Mouse (Mus musculus) embryonic facial prominence, embryonic 15.5 days (tissue): ENCODE data around the gene Ddo. TPM values are rescaled to one million over a fixed set of nuclear protein-coding genes. Genes with fewer than 3 reads are reported as not detected.

Source experiments
- ATAC-seq: fragments of 200-750 bp; cut with Nextera tagmentation; 2 replicates; pipeline ENCODE4 v1.8.0; 2017; ENCODE audit warnings: low read depth, moderate TSS enrichment; ENCODE audit not compliant: insufficient number of reproducible peaks, low FRiP score, low TSS enrichment
- H3K27ac ChIP-seq: fragments of 300-500 bp; sonication (generic); replicated peaks from 2 replicates; pipeline ENCODE4 v1.5.1; 2015; ENCODE audit warnings: mild to moderate bottlenecking, inconsistent platforms
- H3K27me3 ChIP-seq: fragments of 300-500 bp; sonication (generic); 2 replicates; pipeline ENCODE4 v1.6.1; 2015; ENCODE audit warnings: inconsistent platforms
- H3K36me3 ChIP-seq: fragments of 300-500 bp; sonication (generic); 2 replicates; pipeline ENCODE4 v1.6.1; 2015; ENCODE audit warnings: mild to moderate bottlenecking, inconsistent platforms
- H3K4me1 ChIP-seq: fragments of 300-500 bp; sonication (generic); 2 replicates; pipeline ENCODE4 v1.6.1; 2015; ENCODE audit warnings: inconsistent platforms
- H3K4me2 ChIP-seq: fragments of 300-500 bp; sonication (generic); replicated peaks from 2 replicates; pipeline ENCODE4 v1.6.1; 2015; ENCODE audit warnings: mild to moderate bottlenecking, inconsistent platforms
- H3K4me3 ChIP-seq: fragments of 300-500 bp; sonication (generic); replicated peaks from 2 replicates; pipeline ENCODE4 v1.5.1; 2015; ENCODE audit warnings: mild to moderate bottlenecking, inconsistent platforms
- H3K9ac ChIP-seq: fragments of 300-500 bp; sonication (generic); 2 replicates; pipeline ENCODE4 v1.6.1; 2015; ENCODE audit warnings: inconsistent platforms
- H3K9me3 ChIP-seq: fragments of 300-500 bp; sonication (generic); replicated peaks from 2 replicates; pipeline ENCODE4 v1.6.1; 2016; ENCODE audit warnings: inconsistent platforms
- WGBS: fragments of 180-500 bp; shearing (Covaris S2); methylation state at CpG from one replicate; pipeline ENCODE4 v1.1.7; 2015; 5-methylcytosine and 5-hydroxymethylcytosine counted together
- polyA plus RNA-seq: library from polyadenylated mRNA; unstranded; fragments of >200 nt; fragmentation: Nextera tagmentation; extraction: Ambion mirVana; gene quantifications from 2 replicates; pipeline ENCODE4 v1.2.1, GENCODE M21; 2015

The Ddo gene
- polyA plus RNA-seq, 1 experiment from 2014 or later: 2.8 TPM

DNA sequence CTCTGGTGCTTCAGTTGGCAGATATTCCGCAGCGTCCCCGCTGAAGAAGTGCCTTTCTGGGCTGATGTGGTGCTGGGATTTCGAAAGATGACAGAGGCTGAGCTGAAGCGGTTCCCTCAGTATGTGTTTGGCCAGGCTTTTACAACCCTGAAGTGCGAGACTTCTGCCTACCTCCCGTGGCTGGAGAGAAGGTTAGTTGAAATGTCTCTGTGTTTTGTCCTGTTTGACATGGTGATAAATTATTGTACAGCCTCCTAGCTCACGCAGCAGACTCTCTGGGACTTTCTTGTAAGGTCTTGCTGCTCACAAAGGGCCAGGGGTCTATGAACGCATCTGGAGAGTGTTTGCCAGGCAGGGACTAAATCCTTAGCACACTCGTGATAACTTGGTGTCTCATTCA, 7.5 kb downstream of the Ddo start:
- WGBS: 57% methylated on average over 10 of the region's 10 CpGs
- Histone ChIP-seq H3K27ac (no peak overlapping the region), H3K4me1 (peaks cover 12% of the 10 kb centered on the region; the same call in 1 of the 2 replicates), H3K4me3 (no peak overlapping the region), H3K4me2 (no peak overlapping the region), H3K9ac (no peak overlapping the region), H3K27me3 (no peaks in the 10 kb centered on the region), H3K36me3 (no peaks in the 10 kb centered on the region), H3K9me3 (no peaks in the 10 kb centered on the region)
- ATAC-seq: no peak

DNA sequence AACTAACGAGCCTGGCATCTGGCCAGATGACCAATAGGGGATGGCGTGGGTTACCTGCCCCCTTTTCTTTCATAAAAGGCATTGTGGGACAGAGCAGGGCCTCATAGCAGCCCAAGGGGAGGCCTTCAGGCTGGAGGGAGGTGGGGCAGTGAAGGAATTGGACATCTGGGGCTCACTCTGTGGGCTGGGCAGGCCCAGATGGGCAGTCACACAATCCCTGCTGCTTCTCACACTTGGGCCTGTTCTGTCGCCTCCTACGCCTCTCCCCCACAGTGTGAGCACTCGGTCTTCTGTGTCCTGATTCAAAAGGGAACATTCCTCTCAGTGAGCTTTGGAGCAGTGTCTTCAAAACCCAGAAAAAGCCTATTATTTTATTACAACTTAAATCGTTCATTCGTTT, 8.5 kb downstream of the Ddo start:
- Histone ChIP-seq H3K4me3 (no peak overlapping the region), H3K27ac (no peak overlapping the region), H3K9me3 (no peaks in the 10 kb centered on the region), H3K27me3 (no peaks in the 10 kb centered on the region), H3K4me1 (peaks cover 12% of the 10 kb centered on the region; the same call in 1 of the 2 replicates), H3K9ac (no peak overlapping the region), H3K36me3 (no peaks in the 10 kb centered on the region), H3K4me2 (no peak overlapping the region)
- WGBS: 60% methylated on average over 7 of the region's 7 CpGs
- no peak for ATAC-seq

- H3K36me3 ChIP-seq: no peaks in the 10 kb centered on the region
- ATAC-seq: no peak
- no peaks in the 10 kb centered on the region for H3K9me3 ChIP-seq
- WGBS: 49% methylated on average over 26 of the region's 26 CpGs
- H3K4me3 ChIP-seq: no peak overlapping the region
- no peak overlapping the region for H3K4me2 ChIP-seq
- peaks cover 12% of the 10 kb centered on the region; the same call in 1 of the 2 replicates for H3K4me1 ChIP-seq
- no peaks in the 10 kb centered on the region for H3K27me3 ChIP-seq
- H3K27ac ChIP-seq: no peak overlapping the region
- no peak overlapping the region for H3K9ac ChIP-seq
These were observed 9.3 kb downstream of the Ddo start for GRCm38 (mm10) chr10:40638823-40639819.

- WGBS: 89% methylated on average over 4 of the region's 4 CpGs
These were observed 10.6 kb downstream of the Ddo start for GRCm38 (mm10) chr10:40640406-40640805.

DNA sequence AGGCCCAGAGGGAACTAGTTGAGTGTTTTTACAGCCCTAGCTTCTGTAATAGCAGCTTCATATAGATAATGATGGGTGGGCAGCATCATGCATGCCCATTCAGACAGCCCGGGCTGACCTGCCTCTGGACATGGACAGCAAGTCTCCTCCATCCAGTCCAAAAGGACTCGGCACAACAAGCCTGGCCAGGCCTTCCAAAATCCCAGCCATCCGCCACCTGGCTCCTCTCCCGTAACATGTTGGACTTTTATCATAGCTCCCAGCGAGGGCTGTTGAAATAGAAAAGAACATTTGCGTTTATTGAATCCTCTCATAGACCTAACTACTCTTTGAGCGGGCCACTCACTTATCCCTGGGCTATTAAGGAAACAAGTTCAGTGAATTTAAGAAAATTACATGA, 12.1 kb downstream of the Ddo start:
- Histone ChIP-seq H3K4me2 (no peak overlapping the region), H3K4me3 (no peak overlapping the region), H3K36me3 (no peaks in the 10 kb centered on the region), H3K9ac (no peak overlapping the region), H3K27me3 (no peaks in the 10 kb centered on the region), H3K9me3 (no peaks in the 10 kb centered on the region), H3K4me1 (peaks cover 12% of the 10 kb centered on the region; the same call in 1 of the 2 replicates), H3K27ac (no peak overlapping the region)
- 88% methylated on average over 7 of the region's 7 CpGs for WGBS
- ATAC-seq: no peak

More at GRCm38 (mm10) chr10:40640406-40640805, 10.6 kb downstream of the Ddo start:
- no peak overlapping the region for H3K4me3 ChIP-seq
- no peaks in the 10 kb centered on the region for H3K27me3 ChIP-seq
- no peaks in the 10 kb centered on the region for H3K9me3 ChIP-seq
- H3K4me2 ChIP-seq: no peak overlapping the region
- no peak overlapping the region for H3K27ac ChIP-seq
- H3K36me3 ChIP-seq: no peaks in the 10 kb centered on the region
- H3K9ac ChIP-seq: no peak overlapping the region
- ATAC-seq: no peak
- peaks cover 12% of the 10 kb centered on the region; the same call in 1 of the 2 replicates for H3K4me1 ChIP-seq

- Histone ChIP-seq H3K4me2 (no peak overlapping the region), H3K4me3 (no peak overlapping the region), H3K36me3 (no peaks in the 10 kb centered on the region), H3K4me1 (peaks cover 11% of the 10 kb centered on the region; the same call in 1 of the 2 replicates), H3K9me3 (no peaks in the 10 kb centered on the region), H3K9ac (no peak overlapping the region), H3K27ac (no peak overlapping the region), H3K27me3 (no peaks in the 10 kb centered on the region)
- WGBS: 84% methylated on average over 5 of the region's 5 CpGs
- ATAC-seq: no peak
These were observed 13.3 kb downstream of the Ddo start for GRCm38 (mm10) chr10:40643126-40643525.

DNA sequence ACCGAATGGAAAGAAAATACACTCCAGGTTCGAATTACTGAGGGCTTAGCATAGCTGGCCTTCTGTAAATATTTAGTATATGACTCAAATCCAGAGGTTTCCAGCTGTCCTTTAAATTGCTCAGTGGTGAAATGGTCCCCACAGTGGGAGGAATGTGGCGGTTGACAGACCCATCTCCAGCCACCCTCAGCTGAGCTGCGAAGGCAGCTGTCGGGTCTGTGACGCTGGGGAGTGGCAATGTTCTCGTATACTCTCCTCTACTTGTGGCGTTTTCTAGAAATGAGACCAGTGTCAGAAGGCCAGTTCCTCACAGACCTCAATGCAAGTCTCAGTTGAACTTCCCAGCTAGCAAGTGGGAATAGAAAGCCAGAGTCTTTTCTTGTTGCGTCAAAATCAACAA, 14.6 kb downstream of the Ddo start:
- no peak for ATAC-seq
- 59% methylated on average over 9 of the region's 9 CpGs for WGBS

DNA sequence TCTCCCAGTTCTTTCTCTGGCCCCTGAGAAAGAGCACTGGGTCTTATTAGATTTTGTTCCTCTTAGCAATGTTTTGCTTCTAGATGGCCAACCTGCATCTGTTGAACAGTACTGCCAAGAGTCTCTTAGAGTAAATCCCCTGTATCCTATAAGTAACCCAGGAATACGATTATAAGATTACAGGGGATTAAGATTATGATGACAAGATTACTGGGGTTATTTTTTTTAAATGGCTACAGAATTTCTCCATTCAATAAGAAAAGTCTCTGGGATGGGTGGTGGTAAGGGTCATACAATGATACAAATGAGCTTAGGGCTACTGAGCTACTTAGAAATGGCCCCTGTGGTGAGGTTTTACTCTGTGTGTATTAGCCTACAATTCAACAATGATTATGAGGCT, 15.5 kb downstream of the Ddo start:
- no peak overlapping the region for H3K4me2 ChIP-seq
- WGBS: 63% methylated on average over 1 of the region's 1 CpGs
- H3K27ac ChIP-seq: no peak overlapping the region
- no peak overlapping the region for H3K4me3 ChIP-seq
- H3K36me3 ChIP-seq: no peaks in the 10 kb centered on the region
- no peaks in the 10 kb centered on the region for H3K27me3 ChIP-seq
- H3K4me1 ChIP-seq: no peaks in the 10 kb centered on the region
- H3K9ac ChIP-seq: no peak overlapping the region
- no peak for ATAC-seq
- no peaks in the 10 kb centered on the region for H3K9me3 ChIP-seq

More for the DNA sequence above, 14.6 kb downstream of the Ddo start:
- Histone ChIP-seq H3K9me3 (no peaks in the 10 kb centered on the region), H3K27ac (no peak overlapping the region), H3K36me3 (no peaks in the 10 kb centered on the region), H3K4me2 (no peak overlapping the region), H3K4me1 (peaks cover 2% of the 10 kb centered on the region; the same call in 1 of the 2 replicates), H3K9ac (no peak overlapping the region), H3K27me3 (no peaks in the 10 kb centered on the region), H3K4me3 (no peak overlapping the region)

DNA sequence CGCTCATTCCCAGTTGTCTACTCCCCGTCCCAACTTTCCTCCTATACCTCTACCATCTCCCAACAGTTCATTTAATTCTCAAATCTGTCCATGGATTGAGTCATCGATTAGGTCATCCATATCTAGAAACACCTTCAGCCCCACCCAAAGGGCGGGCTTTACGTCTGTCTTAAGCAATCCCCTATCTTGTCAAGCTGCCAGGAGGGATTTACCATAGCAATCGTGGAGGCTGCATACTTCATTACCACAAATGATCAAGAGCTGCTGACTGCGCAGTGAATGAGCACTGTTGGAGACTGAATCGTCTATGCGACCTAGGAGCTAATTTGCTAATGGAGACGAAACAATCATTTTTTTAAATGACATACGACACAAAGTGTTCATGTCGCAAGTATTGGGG, 19.0 kb downstream of the Ddo start:
- WGBS: 75% methylated on average over 12 of the region's 12 CpGs
- Histone ChIP-seq H3K4me3 (no peak overlapping the region), H3K9ac (no peak overlapping the region), H3K36me3 (no peaks in the 10 kb centered on the region), H3K4me2 (no peak overlapping the region), H3K9me3 (no peaks in the 10 kb centered on the region), H3K27ac (no peak overlapping the region), H3K27me3 (no peaks in the 10 kb centered on the region), H3K4me1 (no peaks in the 10 kb centered on the region)
- ATAC-seq: no peak

- H3K27ac ChIP-seq: no peak overlapping the region
- WGBS: 28% methylated on average over 4 of the region's 4 CpGs
- H3K4me2 ChIP-seq: no peak overlapping the region
- H3K9ac ChIP-seq: no peak overlapping the region
- H3K9me3 ChIP-seq: no peaks in the 10 kb centered on the region
- no peaks in the 10 kb centered on the region for H3K27me3 ChIP-seq
- H3K4me1 ChIP-seq: no peaks in the 10 kb centered on the region
- ATAC-seq: no peak
- no peaks in the 10 kb centered on the region for H3K36me3 ChIP-seq
- no peak overlapping the region for H3K4me3 ChIP-seq
These were observed 19.8 kb downstream of the Ddo start for GRCm38 (mm10) chr10:40649634-40650033.

GRCm38 (mm10) chr10:40651676-40652075, 21.9 kb downstream of the Ddo start:
- no peaks in the 10 kb centered on the region for H3K36me3 ChIP-seq
- H3K4me3 ChIP-seq: no peak overlapping the region
- H3K9me3 ChIP-seq: no peaks in the 10 kb centered on the region
- H3K4me2 ChIP-seq: no peak overlapping the region
- H3K9ac ChIP-seq: no peak overlapping the region
- WGBS: 62% methylated on average over 2 of the region's 2 CpGs
- H3K4me1 ChIP-seq: no peaks in the 10 kb centered on the region
- no peaks in the 10 kb centered on the region for H3K27me3 ChIP-seq
- no peak for ATAC-seq
- no peak overlapping the region for H3K27ac ChIP-seq
